Mouse (Mus musculus) inflammation-experienced regulatory T-cells, adult 6 months (primary cell): ENCODE results near the gene Zfp618. TPM values are rescaled to one million over a fixed set of nuclear protein-coding genes. Genes with fewer than 3 reads are reported as not detected.

Experiments used
- ATAC-seq: one replicate; pipeline ENCODE4 v1.8.0; 2017
- polyA plus RNA-seq, 3 experiments: library from polyadenylated mRNA; unstranded; fragments of 100-300 nt; shearing (Covaris generic); gene quantifications; one replicate each; pipeline ENCODE4 v1.2.1; 2017

Gene Zfp618
- polyA plus RNA-seq: under 1 TPM in 2 of 3 experiments, not detected in 1; 0.05 to 0.31 TPM

- no peak for ATAC-seq
Measured at GRCm38 (mm10) chr4:62965497-62966302, at the start of gene Zfp618. Zfp618 (plus strand) TSS chr4:62965573.

DNA sequence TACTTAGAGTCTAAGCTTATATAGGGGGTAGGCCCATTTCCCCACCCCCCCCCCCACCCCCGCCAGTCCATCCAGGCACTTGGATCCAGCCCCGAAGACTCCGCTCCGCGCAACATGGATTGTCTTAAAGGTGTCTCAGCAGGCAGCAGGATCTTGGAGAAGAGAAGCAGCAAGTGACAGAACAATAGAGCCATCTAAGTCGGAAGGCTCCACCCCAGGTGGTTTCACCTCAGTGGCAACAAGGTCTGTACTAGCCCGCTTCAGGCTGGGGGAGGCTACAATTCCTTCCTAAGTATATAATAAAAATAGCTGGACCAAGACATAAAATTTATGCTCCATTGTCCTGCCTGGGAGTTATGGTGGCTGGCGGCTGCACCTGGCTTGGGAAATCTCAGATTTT is 48.3 kb upstream of the Zfp618 start:
- no peak for ATAC-seq

- ATAC-seq: no peak
Measured at GRCm38 (mm10) chr4:62933798-62934197, 31.6 kb upstream of the Zfp618 start.

- ATAC-seq: no peak
Measured at GRCm38 (mm10) chr4:62935589-62936218, 29.7 kb upstream of the Zfp618 start.

GRCm38 (mm10) chr4:62941961-62942892 is 23.1 kb upstream of the Zfp618 start:
- no peak for ATAC-seq

- ATAC-seq: no peak
Measured at GRCm38 (mm10) chr4:62944326-62944879, 21.0 kb upstream of the Zfp618 start.

DNA sequence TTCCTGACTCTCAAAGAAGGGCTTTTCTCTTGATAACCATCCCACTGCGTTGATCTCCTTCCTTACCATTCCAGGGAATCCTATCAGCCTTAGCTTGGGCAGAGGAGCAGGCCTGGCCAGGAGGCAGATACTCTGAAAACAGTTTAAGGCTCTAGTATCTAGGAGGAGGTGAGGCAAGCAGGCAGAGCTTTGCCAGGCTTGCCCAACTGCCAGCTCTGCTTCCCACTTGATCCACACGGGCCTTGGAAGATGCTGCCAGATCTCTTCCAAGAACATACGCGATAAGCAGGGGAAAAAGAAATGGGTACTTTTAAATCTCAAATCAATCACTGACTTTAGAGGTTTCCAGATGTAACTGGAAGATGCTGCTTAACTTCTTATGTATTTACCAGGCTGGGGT is 1.6 kb upstream of the Zfp618 start:
- no peak for ATAC-seq

GRCm38 (mm10) chr4:62964844-62965496 is 403 bp upstream of the Zfp618 start:
- ATAC-seq: no peak

GRCm38 (mm10) chr4:62969526-62969925 is 4.2 kb downstream of the Zfp618 start:
- no peak for ATAC-seq

DNA sequence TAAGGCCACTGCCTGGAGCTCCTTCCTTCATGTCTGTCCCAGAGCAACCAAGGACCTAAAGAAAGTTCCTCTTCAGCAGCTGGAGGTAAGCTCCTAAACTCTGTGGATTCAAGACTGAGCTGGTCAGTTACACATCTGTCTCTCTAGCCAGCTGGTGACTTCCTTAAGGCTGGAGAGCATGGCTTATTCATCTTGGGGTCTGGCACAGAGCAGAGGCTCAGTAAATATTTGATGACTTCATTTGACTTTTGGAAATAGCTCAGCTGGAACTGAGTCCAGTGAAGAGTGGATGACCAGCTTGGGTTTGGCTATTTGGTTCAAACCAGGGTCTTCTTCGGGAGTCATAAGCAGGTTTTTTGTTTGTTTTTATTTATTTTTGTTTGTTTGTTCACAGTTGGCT is 6.6 kb downstream of the Zfp618 start:
- ATAC-seq: no peak

GRCm38 (mm10) chr4:62973086-62973485 is 7.7 kb downstream of the Zfp618 start:
- ATAC-seq: no peak

DNA sequence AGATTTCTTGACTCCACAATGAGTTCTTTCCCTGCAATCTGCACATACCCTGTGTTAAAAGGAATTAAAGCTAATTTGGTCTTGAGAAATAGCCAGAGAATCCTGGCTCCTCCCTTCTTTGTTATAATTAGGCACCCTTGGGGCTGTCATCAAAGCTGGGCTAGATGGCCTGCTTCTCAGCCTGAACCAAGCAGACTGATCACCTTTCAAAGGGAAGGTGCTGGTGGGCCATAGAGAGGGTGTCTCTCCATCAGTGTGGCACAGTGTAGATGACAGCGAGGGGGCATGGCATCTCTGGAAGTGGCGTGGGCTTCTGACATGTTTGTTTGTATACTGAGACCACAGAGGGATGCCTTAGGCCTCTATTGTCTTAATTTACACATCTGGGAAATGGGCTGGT is 9.5 kb downstream of the Zfp618 start:
- no peak for ATAC-seq

- no peak for ATAC-seq
Measured at GRCm38 (mm10) chr4:62975541-62975940, 10.2 kb downstream of the Zfp618 start.

GRCm38 (mm10) chr4:62977454-62977853 is 12.1 kb downstream of the Zfp618 start:
- ATAC-seq: no peak

DNA sequence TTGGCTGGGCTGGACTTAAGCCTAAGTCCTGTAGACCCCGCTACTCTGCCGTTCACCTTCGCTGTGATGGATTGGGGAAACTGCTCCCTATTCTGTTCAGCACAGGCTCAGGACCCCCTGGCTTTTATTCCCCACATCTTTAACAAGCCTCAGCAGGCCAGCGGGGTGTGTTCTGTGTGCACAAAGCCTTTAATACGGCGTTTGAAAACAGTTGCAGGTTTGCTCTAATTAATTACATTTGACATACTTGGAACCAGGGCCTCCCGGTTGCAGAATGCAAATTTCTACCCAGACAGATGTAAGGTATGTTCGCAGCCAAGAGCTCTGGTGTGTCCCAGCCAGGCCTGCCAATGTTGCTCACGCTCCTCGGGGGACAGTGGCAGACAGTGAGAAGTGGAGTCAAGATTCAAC is 13.1 kb downstream of the Zfp618 start:
- ATAC-seq: no peak

GRCm38 (mm10) chr4:62981572-62981971 is 16.2 kb downstream of the Zfp618 start:
- ATAC-seq: no peak

DNA sequence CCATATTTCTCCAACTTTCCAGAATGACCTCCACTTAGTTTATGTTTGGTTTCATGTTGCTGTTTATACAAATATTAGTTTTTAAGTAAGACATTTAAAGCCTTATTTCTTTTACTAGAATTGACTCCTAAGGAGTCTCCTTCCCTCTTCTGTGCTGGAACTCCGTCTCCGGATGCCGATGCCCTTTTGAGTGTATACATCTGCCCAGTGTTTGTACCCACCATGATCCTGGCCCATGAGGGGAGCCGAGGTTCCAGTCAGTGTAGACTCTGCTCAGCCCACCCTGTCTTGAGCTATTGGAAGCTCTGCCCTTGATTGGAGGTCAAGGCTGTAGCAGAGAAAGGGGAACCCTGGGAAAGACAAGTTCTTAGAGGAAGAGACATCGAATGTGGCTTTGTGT is 18.2 kb downstream of the Zfp618 start:
- no peak for ATAC-seq

DNA sequence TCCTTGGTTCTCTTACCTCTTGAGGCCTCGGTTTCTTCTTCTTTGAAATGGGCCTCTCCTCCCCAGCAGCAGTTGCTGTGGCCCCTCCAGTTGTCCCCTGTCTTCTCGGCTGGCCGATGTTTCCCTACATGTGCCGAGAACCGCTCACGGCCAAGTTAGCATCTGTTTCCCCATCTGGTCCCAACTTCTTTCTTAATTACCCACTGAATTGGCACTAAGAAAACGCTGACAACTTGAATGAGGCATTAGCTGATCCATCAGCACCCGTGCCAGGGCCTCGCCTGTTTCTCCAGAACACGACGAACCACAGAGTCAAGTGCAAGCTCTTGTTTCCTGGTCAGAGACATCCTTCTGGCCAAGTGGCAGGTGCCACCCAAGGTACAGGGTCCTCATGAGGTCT is 26.0 kb downstream of the Zfp618 start:
- no peak for ATAC-seq

DNA sequence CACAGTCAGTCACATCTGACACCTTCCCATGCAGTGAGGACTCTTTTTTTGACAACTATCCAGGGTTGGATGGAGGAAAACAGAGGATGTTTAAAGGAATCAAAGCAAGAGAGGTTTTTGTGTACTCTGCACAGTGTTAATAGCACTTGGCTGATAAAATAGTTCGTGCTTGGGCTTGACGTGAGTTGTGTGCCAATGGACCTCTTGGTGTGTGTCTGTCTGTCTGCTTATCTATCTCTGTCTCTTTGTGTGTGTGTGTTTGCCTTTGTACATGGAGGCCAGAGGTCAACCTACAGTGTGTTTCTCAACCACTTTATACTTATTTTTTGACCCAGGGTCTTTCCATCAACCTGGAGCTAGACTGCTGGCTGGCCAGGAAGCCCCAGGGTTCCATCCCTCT is 27.8 kb downstream of the Zfp618 start:
- ATAC-seq: no peak

GRCm38 (mm10) chr4:62997606-62998005 is 32.2 kb downstream of the Zfp618 start:
- ATAC-seq: no peak

DNA sequence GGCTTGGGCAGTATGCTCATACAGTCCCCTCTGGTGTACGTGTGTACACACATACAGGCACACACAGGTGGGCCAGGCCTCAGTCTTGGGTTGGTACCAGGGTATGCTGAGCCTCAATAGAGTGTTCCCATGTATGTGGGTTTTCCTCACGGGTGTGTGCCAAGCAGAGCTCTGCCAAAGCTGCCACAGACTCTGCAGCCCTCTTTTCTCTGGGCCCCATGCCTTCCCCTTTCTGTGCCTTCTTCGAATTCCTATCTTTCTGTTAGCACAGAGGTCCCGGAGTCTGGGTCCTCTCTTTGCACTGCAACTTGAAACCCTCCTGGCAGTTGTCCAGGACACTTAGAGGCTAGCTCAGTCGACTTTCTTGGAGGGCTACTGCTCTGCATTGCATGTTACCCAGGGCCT is 33.1 kb downstream of the Zfp618 start:
- no peak for ATAC-seq

- no peak for ATAC-seq
Measured at GRCm38 (mm10) chr4:62998908-62999307, 33.5 kb downstream of the Zfp618 start.
